Mouse (Mus musculus): ENCODE measurements around the gene Arhgef33.

Gene Arhgef33

DNA sequence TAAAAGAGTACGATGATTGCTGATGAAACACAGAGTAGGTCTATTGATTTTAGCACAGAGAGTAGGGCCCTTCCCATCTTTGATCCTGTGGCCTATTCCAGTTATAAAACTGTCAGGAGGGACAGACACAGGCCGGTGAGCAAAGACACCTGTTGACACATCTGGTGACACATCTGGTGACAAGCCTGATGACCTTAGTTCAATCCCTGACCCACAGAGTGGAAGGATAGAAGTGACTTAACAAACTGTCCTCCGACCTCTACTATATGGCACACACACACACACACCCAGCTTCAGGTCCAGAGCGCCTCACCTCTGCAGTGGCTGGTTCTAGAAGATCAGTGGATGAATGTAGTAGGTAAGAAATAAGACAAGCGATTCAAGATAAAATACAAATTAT, 139.3 kb downstream of the Arhgef33 start:
- no peak for DNase-seq (ENCODE audit: low read depth)

Measured in c-Kit-positive CD71-negative TER-119-negative erythroid progenitor cells, embryonic 14.5 days (primary cell).